Mouse (Mus musculus) MEL (cell line): ENCODE results near the gene Cd83. TPM values are rescaled to one million over a fixed set of nuclear protein-coding genes. Genes with fewer than 3 reads are reported as not detected.

Source experiments
- DNase-seq: peaks from one replicate; pipeline ENCODE4 v3.0.0; 2011; ENCODE audit warnings: low read depth, low spot score
- H3K27ac ChIP-seq: 2 replicates; pipeline ENCODE4 v1.5.1; 2012; ENCODE audit warnings: low read depth, mild to moderate bottlenecking, control low read depth, low read length, moderate library complexity; ENCODE audit not compliant: control insufficient read depth
- H3K27me3 ChIP-seq, 2 experiments: fragments of 150-350 bp in 1 of 2; sonication (generic) in 1 of 2; 2 replicates each; pipeline ENCODE4 v1.6.1; 2012; ENCODE audit warnings: low read length in 2 of 2, mild to moderate bottlenecking in 2 of 2, improper control_type of control experiment in 1 of 2, moderate library complexity in 1 of 2; ENCODE audit not compliant: insufficient read depth in 2 of 2, control insufficient read depth in 1 of 2
- H3K36me3 ChIP-seq, 2 experiments: 2 replicates each; pipeline ENCODE4 v1.6.1; 2012 to 2014; ENCODE audit warnings: low read length in 2 of 2, improper control_type of control experiment in 1 of 2, inconsistent platforms in 1 of 2, mild to moderate bottlenecking in 1 of 2; ENCODE audit not compliant: insufficient read depth in 2 of 2, control insufficient read depth in 1 of 2
- H3K4me1 ChIP-seq, 2 experiments: fragments of 150-350 bp in 1 of 2; sonication (generic) in 1 of 2; 2 replicates each; pipeline ENCODE4 v1.6.1; 2012; ENCODE audit warnings: low read length in 2 of 2, improper control_type of control experiment in 1 of 2, mild to moderate bottlenecking in 1 of 2; ENCODE audit not compliant: insufficient read depth in 2 of 2, control insufficient read depth in 1 of 2
- H3K4me3 ChIP-seq, 2 experiments: fragments of 150-350 bp in 1 of 2; sonication (generic) in 1 of 2; 2 replicates each; pipeline ENCODE4 v1.5.1; 2012; ENCODE audit warnings: low read depth in 2 of 2, low read length in 2 of 2, mild to moderate bottlenecking in 2 of 2, moderate library complexity in 2 of 2, control low read depth in 1 of 2, improper control_type of control experiment in 1 of 2; ENCODE audit not compliant: control insufficient read depth in 1 of 2, insufficient read depth in 1 of 2
- H3K79me2 ChIP-seq: 2 replicates; pipeline ENCODE4 v1.6.1; 2012; ENCODE audit warnings: mild to moderate bottlenecking, low read length, moderate library complexity; ENCODE audit not compliant: control insufficient read depth, poor library complexity, insufficient read depth
- H3K9ac ChIP-seq: 2 replicates; pipeline ENCODE4 v1.6.1; 2012; ENCODE audit warnings: low read depth, mild to moderate bottlenecking, control low read depth, low read length, moderate library complexity; ENCODE audit not compliant: control insufficient read depth, poor library complexity, severe bottlenecking
- H3K9me3 ChIP-seq: fragments of 150-350 bp; sonication (generic); replicated peaks from 2 replicates; pipeline ENCODE4 v1.6.1; 2012; ENCODE audit warnings: mild to moderate bottlenecking, low read length, improper control_type of control experiment, moderate library complexity; ENCODE audit not compliant: insufficient read depth
- BHLHE40 ChIP-seq: IDR thresholded peaks from 2 replicates; pipeline ENCODE4 v1.6.1; 2012; ENCODE audit warnings: low read depth, mild to moderate bottlenecking, inconsistent platforms, low read length, improper control_type of control experiment, borderline replicate concordance
- CHD1 ChIP-seq: IDR thresholded peaks from 2 replicates; pipeline ENCODE4 v1.6.1; 2012; ENCODE audit warnings: low read depth, mild to moderate bottlenecking, inconsistent platforms, low read length, improper control_type of control experiment
- E2F4 ChIP-seq: IDR thresholded peaks from 2 replicates; pipeline ENCODE4 v1.6.1; 2011; ENCODE audit warnings: low read depth, low read length, improper control_type of control experiment, borderline replicate concordance
- ELF1 ChIP-seq: IDR thresholded peaks from 2 replicates; pipeline ENCODE4 v1.6.1; 2014; ENCODE audit warnings: low read depth, mild to moderate bottlenecking, inconsistent platforms, low read length, improper control_type of control experiment, moderate library complexity
- EP300 ChIP-seq, 2 experiments: IDR thresholded peaks; 2 replicates each; pipeline ENCODE4 v1.6.1; 2011; ENCODE audit warnings: improper control_type of control experiment in 2 of 2, low read length in 2 of 2, low read depth in 1 of 2, mild to moderate bottlenecking in 1 of 2
- ETS1 ChIP-seq: IDR thresholded peaks from 2 replicates; pipeline ENCODE4 v1.6.1; 2012; ENCODE audit warnings: low read depth, mild to moderate bottlenecking, inconsistent platforms, low read length, improper control_type of control experiment, moderate library complexity
- GABPA ChIP-seq: IDR thresholded peaks from 2 replicates; pipeline ENCODE4 v1.6.1; 2012; ENCODE audit warnings: low read depth, mild to moderate bottlenecking, inconsistent platforms, low read length, improper control_type of control experiment, moderate library complexity
- GATA1 ChIP-seq: IDR thresholded peaks from 2 replicates; pipeline ENCODE4 v1.6.1; 2011; ENCODE audit warnings: low read depth, low read length, improper control_type of control experiment
- HCFC1 ChIP-seq: IDR thresholded peaks from 2 replicates; pipeline ENCODE4 v1.6.1; 2012; ENCODE audit warnings: low read depth, mild to moderate bottlenecking, inconsistent platforms, low read length, improper control_type of control experiment, moderate library complexity
- MAX ChIP-seq: IDR thresholded peaks from 2 replicates; pipeline ENCODE4 v1.6.1; 2011; ENCODE audit warnings: low read length, improper control_type of control experiment
- MXI1 ChIP-seq: IDR thresholded peaks from 2 replicates; pipeline ENCODE4 v1.6.1; 2011; ENCODE audit warnings: mild to moderate bottlenecking, low read depth, low read length, improper control_type of control experiment
- MYC ChIP-seq: IDR thresholded peaks from 2 replicates; pipeline ENCODE4 v1.6.1; 2011; ENCODE audit warnings: low read depth, mild to moderate bottlenecking, low read length, improper control_type of control experiment, moderate library complexity
- NELFE ChIP-seq: IDR thresholded peaks from 2 replicates; pipeline ENCODE4 v1.6.1; 2011; ENCODE audit warnings: low read depth, low read length, improper control_type of control experiment
- POLR2AphosphoS2 ChIP-seq: IDR thresholded peaks from 2 replicates; pipeline ENCODE4 v1.6.1; 2011; ENCODE audit warnings: low read length, improper control_type of control experiment
- POLR2AphosphoS5 ChIP-seq: IDR thresholded peaks from 2 replicates; pipeline ENCODE4 v1.6.1; 2012; ENCODE audit warnings: low read depth, borderline replicate concordance, mild to moderate bottlenecking, inconsistent platforms, low read length, moderate library complexity, mixed read lengths
- RAD21 ChIP-seq: IDR thresholded peaks from 2 replicates; pipeline ENCODE4 v1.6.1; 2011; ENCODE audit warnings: mild to moderate bottlenecking, low read depth, low read length, improper control_type of control experiment
- SIN3A ChIP-seq: IDR thresholded peaks from 2 replicates; pipeline ENCODE4 v1.6.1; 2012; ENCODE audit warnings: low read length, improper control_type of control experiment, inconsistent platforms
- SMC3 ChIP-seq: IDR thresholded peaks from 2 replicates; pipeline ENCODE4 v1.6.1; 2011; ENCODE audit warnings: low read depth, low read length, improper control_type of control experiment
- TAL1 ChIP-seq: IDR thresholded peaks from 2 replicates; pipeline ENCODE4 v1.6.1; 2012; ENCODE audit warnings: mild to moderate bottlenecking, inconsistent platforms, low read length, moderate library complexity, mixed read lengths
- UBTF ChIP-seq: IDR thresholded peaks from 2 replicates; pipeline ENCODE4 v1.6.1; 2012; ENCODE audit warnings: low read depth, mild to moderate bottlenecking, inconsistent platforms, low read length, improper control_type of control experiment, moderate library complexity, borderline replicate concordance; ENCODE audit not compliant: insufficient read depth
- ZC3H11A ChIP-seq: IDR thresholded peaks from 2 replicates; pipeline ENCODE4 v1.6.1; 2012; ENCODE audit warnings: low read depth, mild to moderate bottlenecking, inconsistent platforms, low read length, improper control_type of control experiment
- ZKSCAN1 ChIP-seq: IDR thresholded peaks from 2 replicates; pipeline ENCODE4 v1.6.1; 2012; ENCODE audit warnings: low read depth, mild to moderate bottlenecking, inconsistent platforms, low read length, improper control_type of control experiment, moderate library complexity
- ZNF384 ChIP-seq: IDR thresholded peaks from 2 replicates; pipeline ENCODE4 v1.6.1; 2012; ENCODE audit warnings: low read depth, mild to moderate bottlenecking, inconsistent platforms, low read length, improper control_type of control experiment
- polyA plus RNA-seq, 2 experiments: library from polyadenylated mRNA; stranded (reverse) in 1 of 2; unstranded in 1 of 2; fragments of >175 nt in 1 of 2; fragments of >200 nt in 1 of 2; gene quantifications; 2 replicates each; pipeline versions ENCODE4 v1.2.1 to v1.2.4; 2012; ENCODE audit warnings: low replicate concordance in 2 of 2, low read depth in 1 of 2; ENCODE audit not compliant: insufficient read length in 2 of 2, insufficient read depth in 1 of 2, missing spikeins in 1 of 2
- total RNA-seq: library from RNA; depleted of rRNA; stranded (reverse); fragments of 300-350 nt; gene quantifications from 2 replicates; pipeline ENCODE4 v1.2.3, GENCODE M21; 2012

Gene Cd83
- total and polyA plus RNA-seq, 3 experiments: not detected

- H3K27ac ChIP-seq: no peak overlapping the region
- no peaks in the 10 kb centered on the region for H3K9me3 ChIP-seq
- H3K27me3 ChIP-seq: no peaks in the 10 kb centered on the region
- TF ChIP-seq SMC3: no peak
- TF ChIP-seq GABPA: no peak
- TF ChIP-seq MYC: no peak
- TF ChIP-seq POLR2AphosphoS5: no peak
- no peak for TF ChIP-seq MXI1
- TF ChIP-seq E2F4: no peak
- TF ChIP-seq NELFE: no peak
- TF ChIP-seq RAD21: no peak
- no peak for TF ChIP-seq UBTF
- no peak for TF ChIP-seq ZC3H11A
- H3K4me1 ChIP-seq: no peaks in the 10 kb centered on the region
- no peaks in the 10 kb centered on the region for H3K36me3 ChIP-seq
- no peaks in the 10 kb centered on the region for H3K79me2 ChIP-seq
- DNase-seq: no peak
- H3K4me3 ChIP-seq: no peak overlapping the region
- H3K9ac ChIP-seq: no peak overlapping the region
These were observed 28.9 kb downstream of the Cd83 start for GRCm38 (mm10) chr13:43813431-43813830.

GRCm38 (mm10) chr13:43817461-43817860 is 32.9 kb downstream of the Cd83 start:
- no peaks in the 10 kb centered on the region for H3K27me3 ChIP-seq
- H3K9me3 ChIP-seq: no peaks in the 10 kb centered on the region
- no peak overlapping the region for H3K4me3 ChIP-seq
- H3K27ac ChIP-seq: no peak overlapping the region
- no peak overlapping the region for H3K9ac ChIP-seq
- no peak for DNase-seq
- H3K79me2 ChIP-seq: no peaks in the 10 kb centered on the region
- no peaks in the 10 kb centered on the region for H3K4me1 ChIP-seq
- no peaks in the 10 kb centered on the region for H3K36me3 ChIP-seq
- TF ChIP-seq MAX (no peak), BHLHE40 (no peak), SIN3A (no peak), MXI1 (no peak), ZNF384 (no peak), ETS1 (no peak), CHD1 (no peak), EP300 (IDR thresholded peaks at IDR 0.05; ENCODE audit: low read depth in 1 of 2, low read length in 2 of 2) (no peak), GATA1 (no peak), ELF1 (no peak), HCFC1 (no peak), POLR2AphosphoS2 (no peak), ZKSCAN1 (no peak), TAL1 (no peak)
